Mouse (Mus musculus): Measurements from ENCODE around the gene Rnf224. TPM values are rescaled to one million over a fixed set of nuclear protein-coding genes. Genes with fewer than 3 reads are reported as not detected.

Gene Rnf224
- total and polyA plus RNA-seq, 3 experiments, result not detected

DNA sequence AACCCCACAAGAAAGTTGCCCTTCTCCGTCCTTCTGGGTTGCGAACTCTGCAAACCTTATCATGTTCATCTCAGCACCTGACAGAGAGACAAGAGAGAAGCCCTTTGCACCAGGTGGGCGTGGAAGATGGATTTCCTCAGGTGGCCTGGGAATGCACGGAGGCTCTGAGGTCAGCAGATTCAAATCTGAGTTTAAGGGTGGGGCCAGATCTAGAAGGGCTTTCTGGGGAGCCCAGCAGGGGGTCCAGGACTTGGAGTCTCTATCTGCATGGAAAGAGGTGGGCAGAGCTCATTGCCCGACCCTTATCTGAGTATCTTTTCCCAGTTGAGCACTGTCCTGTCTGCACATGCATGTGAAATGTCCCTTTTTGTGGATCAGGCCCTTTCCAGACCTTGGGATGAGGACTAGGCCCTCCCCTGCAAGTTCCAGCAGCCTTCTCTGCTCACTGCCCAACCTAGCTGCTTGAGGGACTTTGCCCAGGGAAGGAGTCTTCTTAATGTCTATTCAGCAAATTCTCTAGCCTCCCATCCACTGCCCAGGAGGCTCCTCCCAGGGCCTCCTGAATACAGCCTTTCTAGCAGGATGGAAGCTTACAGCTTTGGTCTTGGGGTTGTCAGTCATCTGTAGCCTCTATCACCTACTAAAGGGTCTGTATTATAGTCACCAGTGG is 1.9 kb downstream of the Rnf224 start:
- peaks cover 4 to 5% of the 10 kb centered on the region in 2 experiments; a peak in 3 of 4 replicates for H3K4me1 ChIP-seq (ENCODE audit: control insufficient read depth in 1 of 2, insufficient read depth in 2 of 2)
- no peak for DNase-seq (ENCODE audit: extremely low read depth)
- no peak overlapping the region for H3K9ac ChIP-seq (ENCODE audit: insufficient read depth, low read depth)
- in situ Hi-C loops (cut with MboI; ENCODE audit: low pct_ligation_motif_present, low pct_unique_long_range_greater_than_20kb, low sequenced_read_pairs) (no loop called here), dilution Hi-C loops (cut with MboI; ENCODE audit: extremely low pct_ligation_motif_present, extremely low pct_unique_long_range_greater_than_20kb, low sequenced_read_pairs) (no loop called here)
- H3K36me3 ChIP-seq (replicated peaks in 1 of 2; ENCODE audit: control insufficient read depth in 1 of 2, insufficient read depth in 1 of 2, low read length in 1 of 2), result no peaks in the 10 kb centered on the region
- no peak overlapping the region for H3K27ac ChIP-seq (ENCODE audit: insufficient read depth, low read depth)
- no peak overlapping the region for H3K4me2 ChIP-seq (ENCODE audit: insufficient read depth, low read depth, poor library complexity, severe bottlenecking)
- H3K9me3 ChIP-seq (replicated peaks; ENCODE audit: low read length), result no peaks in the 10 kb centered on the region
- no peak overlapping the region for H3K4me3 ChIP-seq (replicated peaks in 1 of 3; ENCODE audit: low read depth in 2 of 3, low read length in 2 of 3, poor library complexity in 1 of 3)
- peaks cover 96% of the 10 kb centered on the region for H3K27me3 ChIP-seq (replicated peaks)
- TF ChIP-seq POLR2A (IDR thresholded peaks at IDR 0.05; ENCODE audit: low read depth, low read length) (no peak), BHLHE40 (IDR thresholded peaks at IDR 0.05; ENCODE audit: low read depth, low read length) (no peak), USF1 (IDR thresholded peaks at IDR 0.05; ENCODE audit: low read depth, low read length) (no peak), UBTF (IDR thresholded peaks at IDR 0.05; ENCODE audit: low read depth, low read length) (no peak), HCFC1 (IDR thresholded peaks at IDR 0.05; ENCODE audit: low read depth, low read length) (no peak), ZKSCAN1 (IDR thresholded peaks at IDR 0.05; ENCODE audit: borderline replicate concordance, low read depth, low read length) (no peak), CHD2 (IDR thresholded peaks at IDR 0.05; ENCODE audit: low read length) (no peak), CTCF (conservative IDR thresholded peaks at IDR 0.05 in 1 of 2, IDR thresholded peaks at IDR 0.05 in 1 of 2; ENCODE audit: low read depth in 2 of 2, low read length in 2 of 2) (no peak), ZC3H11A (IDR thresholded peaks at IDR 0.05; ENCODE audit: low read depth, low read length) (no peak), USF2 (conservative IDR thresholded peaks at IDR 0.05; ENCODE audit: low read depth, low read length) (no peak), ELF1 (IDR thresholded peaks at IDR 0.05; ENCODE audit: low read depth, low read length) (no peak), MAX (IDR thresholded peaks at IDR 0.05; ENCODE audit: low read length) (no peak), TBP (conservative IDR thresholded peaks at IDR 0.05; ENCODE audit: low read depth, low read length) (no peak)
- no peaks in the 10 kb centered on the region for H3K79me2 ChIP-seq (replicated peaks; ENCODE audit: control insufficient read depth, extremely low read depth, insufficient read depth, poor library complexity, severe bottlenecking)

DNA sequence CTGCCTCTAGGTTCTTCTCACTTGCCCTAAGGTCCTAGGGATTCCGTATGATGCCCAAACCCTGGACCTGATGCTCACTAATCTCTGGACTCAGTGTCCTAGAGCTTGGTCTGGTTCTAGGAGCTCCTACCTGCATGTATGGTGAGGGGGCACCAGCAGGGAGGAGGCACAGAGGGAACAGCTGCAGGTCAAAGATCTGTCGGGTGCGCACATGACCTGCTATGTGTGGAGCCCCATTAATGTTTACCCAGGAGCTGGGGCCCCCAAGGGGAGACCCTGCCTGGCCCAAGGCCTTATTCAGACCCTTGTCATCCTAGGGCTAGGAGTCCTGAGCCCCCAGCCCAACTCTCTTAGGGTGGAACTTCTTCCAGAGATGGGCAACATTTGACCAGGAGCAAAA is 2.5 kb downstream of the Rnf224 start, which contains the start of gene Slc34a3:
Gene Slc34a3 (minus strand): TSS at position 315 of the 400 bp plus-strand sequence.
- H3K9ac ChIP-seq (ENCODE audit: insufficient read depth, low read depth), result no peak within 1 kb of the TSS
- dilution Hi-C loops (cut with MboI; ENCODE audit: extremely low pct_ligation_motif_present, extremely low pct_unique_long_range_greater_than_20kb, low sequenced_read_pairs), result no loop called here
- no peak within 1 kb of the TSS for H3K4me2 ChIP-seq (ENCODE audit: insufficient read depth, low read depth, poor library complexity, severe bottlenecking)
- no peaks in the 10 kb centered on the region for H3K79me2 ChIP-seq (replicated peaks; ENCODE audit: control insufficient read depth, extremely low read depth, insufficient read depth, poor library complexity, severe bottlenecking)
- H3K27ac ChIP-seq (ENCODE audit: insufficient read depth, low read depth), result no peak within 1 kb of the TSS
- peaks cover 96% of the 10 kb centered on the region for H3K27me3 ChIP-seq (replicated peaks)
- TF ChIP-seq HCFC1 (IDR thresholded peaks at IDR 0.05; ENCODE audit: low read depth, low read length) (no peak), RCOR1 (conservative IDR thresholded peaks at IDR 0.05; ENCODE audit: low read depth, low read length) (no peak), NRF1 (IDR thresholded peaks at IDR 0.05; ENCODE audit: low read depth, low read length) (no peak), BHLHE40 (IDR thresholded peaks at IDR 0.05; ENCODE audit: low read depth, low read length) (no peak), POLR2AphosphoS2 (IDR thresholded peaks at IDR 0.05; ENCODE audit: low read depth, low read length) (no peak), TCF12 (IDR thresholded peaks at IDR 0.05; ENCODE audit: low read depth, low read length) (no peak), CHD1 (IDR thresholded peaks at IDR 0.05; ENCODE audit: low read depth, low read length) (no peak)
- in situ Hi-C loops (cut with MboI; ENCODE audit: low pct_ligation_motif_present, low pct_unique_long_range_greater_than_20kb, low sequenced_read_pairs), result no loop called here
- no peak for DNase-seq (ENCODE audit: extremely low read depth)
- H3K9me3 ChIP-seq (replicated peaks; ENCODE audit: low read length), result no peaks in the 10 kb centered on the region
- no peak within 1 kb of the TSS for H3K4me3 ChIP-seq (replicated peaks in 1 of 3; ENCODE audit: low read depth in 2 of 3, low read length in 2 of 3, poor library complexity in 1 of 3)
- no peaks in the 10 kb centered on the region for H3K36me3 ChIP-seq (replicated peaks in 1 of 2; ENCODE audit: control insufficient read depth in 1 of 2, insufficient read depth in 1 of 2, low read length in 1 of 2)
- H3K4me1 ChIP-seq (ENCODE audit: control insufficient read depth in 1 of 2, insufficient read depth in 2 of 2), result peaks cover 4 to 6% of the 10 kb centered on the region in 2 experiments

Data from CH12.LX (cell line).